In the genomic region with DNA sequence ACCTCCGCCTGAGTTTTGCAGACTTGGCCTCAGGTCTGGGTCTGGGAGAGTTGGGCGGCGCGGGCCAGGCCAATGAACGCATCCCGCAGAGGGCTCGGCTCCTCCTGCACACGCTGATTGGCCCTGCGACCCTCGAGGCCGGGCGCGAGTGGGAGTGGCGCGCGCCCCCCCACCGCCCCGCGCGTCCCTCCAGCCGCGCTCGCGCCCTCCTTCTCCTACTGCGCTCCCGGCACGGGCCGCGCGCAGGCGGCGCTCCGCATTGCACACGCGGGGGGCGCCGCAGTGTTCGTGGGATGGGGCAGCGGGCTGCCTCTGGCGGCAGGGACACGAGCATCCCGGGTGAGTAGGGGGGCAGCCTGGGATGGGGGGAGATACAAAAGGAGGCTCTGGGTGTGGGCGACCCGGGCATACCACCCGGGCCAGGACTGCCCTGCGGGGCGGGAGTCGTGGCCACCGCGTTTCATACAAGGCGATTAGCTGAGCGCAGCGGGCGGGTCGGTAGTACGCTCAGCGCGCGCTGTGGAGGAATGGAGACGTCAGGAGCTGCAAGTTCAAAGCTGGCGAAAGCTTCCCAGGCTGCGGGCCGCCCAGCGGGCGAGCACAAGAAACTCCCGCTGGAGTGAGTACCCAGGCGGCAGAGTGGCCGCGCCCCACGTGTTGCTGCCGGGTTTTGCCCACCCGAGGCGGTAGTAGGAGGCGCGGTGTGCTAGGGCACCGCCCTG, we compare ENCODE assay signal across 8 mouse cellular contexts. TPM values are rescaled to one million over a fixed set of nuclear protein-coding genes. Genes with fewer than 3 reads are reported as not detected.
DNase-seq lines count a peak whose midpoint lies in the region; ATAC-seq and TF ChIP-seq lines count a peak whose summit lies in the region.

Gene Lypd6 (plus strand): TSS at position 184 of the 722 bp plus-strand sequence.

- in situ Hi-C loops in Patski (cut with MboI; ENCODE audit: low pct_unique_long_range_greater_than_20kb) = no loop called here

- no peaks in the 10 kb centered on the region for H3K36me3 ChIP-seq in hindbrain, embryonic 15.5 days

- under 1% methylated on average over 76 of the region's 76 CpGs for WGBS in hindbrain, embryonic 15.5 days

- intact Hi-C loops in gastrocnemius, adult 2 months (cut with DNase I) = loop anchor here (10.0 kb wide), 1 partner anchor 208 kb away; no protein-coding TSS in a partner anchor

- H3K4me3 ChIP-seq in gastrocnemius, adult 2 months = peak within 1 kb of the TSS; percentile 75
- H3K4me3 ChIP-seq in hindbrain, embryonic 15.5 days = peak within 1 kb of the TSS; percentile 67

- ATAC-seq in Patski = peak; percentile 21
- ATAC-seq in hindbrain, embryonic 15.5 days (ENCODE audit: low FRiP score, low read depth) = peak; percentile 96

- H3K9me3 ChIP-seq in hindbrain, embryonic 15.5 days = no peaks in the 10 kb centered on the region

- peak within 1 kb of the TSS; percentile 51 for H3K27ac ChIP-seq in gastrocnemius, adult 2 months
- no peak within 1 kb of the TSS; the same call in 1 of the 2 replicates for H3K27ac ChIP-seq in hindbrain, embryonic 15.5 days (replicated peaks)

- POLR2A ChIA-PET in Patski (lab: Charles Lee) = no interaction called here

- H3K4me1 ChIP-seq in hindbrain, embryonic 15.5 days (replicated peaks) = peaks cover 10% of the 10 kb centered on the region

- H3K4me2 ChIP-seq in hindbrain, embryonic 15.5 days = peak within 1 kb of the TSS; percentile 98

- peak within 1 kb of the TSS; percentile 51 for H3K9ac ChIP-seq in hindbrain, embryonic 15.5 days

- CTCF ChIA-PET in Patski (lab: Charles Lee) = no interaction called here

- DNase-seq in Patski (ENCODE audit: low read depth, low spot score) = no peak
- peak; percentile 38 to 68 for DNase-seq in cerebellum, postnatal 4 days (ENCODE audit: low spot score in 2 of 2)
- DNase-seq in gastrocnemius, adult 2 months = peak; percentile 78
- DNase-seq in left cerebral cortex, adult 8-10 months (ENCODE audit: low spot score in 2 of 2) = peak; percentile 23 to 44
- peak; percentile 66 to 82 for DNase-seq in lung, postnatal 4 days
- DNase-seq in right cerebral cortex, adult 2 months (ENCODE audit: low spot score in 2 of 2) = peak; percentile 22 to 63
- no peak for DNase-seq in spleen, postnatal 4 days (ENCODE audit: low spot score in 2 of 2)

- TF ChIP-seq CTCF in Patski (IDR thresholded peaks at IDR 0.05) = no peak
- TF ChIP-seq CTCF in gastrocnemius, adult 2 months (IDR thresholded peaks at IDR 0.05) = 0 out of 2 replicates have a peak, but pooled peaks have one; percentile 4

- peaks cover 19% of the 10 kb centered on the region for H3K27me3 ChIP-seq in Patski
- 0 out of 2 replicates have a peak, but pooled peaks cover 2% of the 10 kb centered on the region for H3K27me3 ChIP-seq in hindbrain, embryonic 15.5 days

RNA-seq across cellular contexts. Expression of gene Lypd6, which starts in this region (rescaled TPM):
- polyA plus RNA-seq in Patski (2021) = not detected
- 1 to 10 TPM in 1 of 2 experiments, under 1 TPM in 1; 0.82 to 1.3 TPM for total RNA-seq in gastrocnemius, adult 2 months (2021)
- 10.2 and 10.7 TPM in 2 replicates for polyA plus RNA-seq in hindbrain, embryonic 15.5 days (2015; fragmentation: Nextera tagmentation; extraction: Ambion mirVana)
- total RNA-seq in left cerebral cortex, adult 8-10 months (2022) = 10 to 100 TPM; 20.0 to 33.1 (median 22.1) TPM

Comparison
In these comparisons a context has a peak if more than half of its experiments do, and no peak if none do; other contexts are left out.
1. RNA of gene Lypd6 (total RNA-seq): 20.0 to 33.1 TPM in left cerebral cortex, adult 8-10 months; 0.82 to 1.3 TPM in gastrocnemius, adult 2 months; every median in the first group is over 4 times any median in the second.
2. RNA of gene Lypd6 (polyA plus RNA-seq): 10.2 to 10.7 TPM in hindbrain, embryonic 15.5 days; not detected in Patski (single experiment); every median in the first group is over 10 times any median in the second.
3. Peak in ATAC-seq in Patski; RNA of the gene not detected or under 1 TPM.
4. DNase-seq: peak in cerebellum, postnatal 4 days (2 of 2), gastrocnemius, adult 2 months (single experiment), left cerebral cortex, adult 8-10 months (2 of 2), lung, postnatal 4 days (2 of 2) and right cerebral cortex, adult 2 months (2 of 2); none in Patski (single experiment) and spleen, postnatal 4 days (0 of 2).